8 mouse cellular contexts compared by ENCODE assay signal in genomic region chr8:70607603-70607897, GRCm38 (mm10). TPM values are rescaled to one million over a fixed set of nuclear protein-coding genes. Genes with fewer than 3 reads are reported as not detected.
DNase-seq lines count a peak whose midpoint lies in the region; ATAC-seq and TF ChIP-seq lines count a peak whose summit lies in the region.

No protein-coding gene starts in this region.

- H3K9ac ChIP-seq in heart, adult 2 months (ENCODE audit: low read depth, low read length) = peak overlapping the region; percentile 95
- H3K9ac ChIP-seq in embryonic facial prominence, embryonic 14.5 days (ENCODE audit: low read depth, low read length) = peak overlapping the region; percentile 93
- peak overlapping the region; percentile 92 for H3K9ac ChIP-seq in limb, embryonic 14.5 days (ENCODE audit: low read depth, low read length, severe bottlenecking)
- H3K9ac ChIP-seq in stomach, embryonic 15.5 days = peak overlapping the region; percentile 96

- TF ChIP-seq EP300 in heart, adult 2 months (IDR thresholded peaks at IDR 0.05; ENCODE audit: insufficient read depth, low read depth, low read length) = no peak

- H3K9me3 ChIP-seq in embryonic facial prominence, embryonic 14.5 days (ENCODE audit: control insufficient read depth, low read length) = no peaks in the 10 kb centered on the region
- no peaks in the 10 kb centered on the region for H3K9me3 ChIP-seq in limb, embryonic 14.5 days (ENCODE audit: control insufficient read depth, low read length)
- no peaks in the 10 kb centered on the region for H3K9me3 ChIP-seq in stomach, embryonic 15.5 days

- 15% methylated on average over 6 of the region's 6 CpGs for WGBS in heart, adult 2 months
- 20% methylated on average over 6 of the region's 6 CpGs for WGBS in embryonic facial prominence, embryonic 14.5 days
- WGBS in limb, embryonic 14.5 days = 23% methylated on average over 6 of the region's 6 CpGs
- 18% methylated on average over 6 of the region's 6 CpGs for WGBS in stomach, embryonic 15.5 days

- H3K4me1 ChIP-seq in heart, adult 2 months (ENCODE audit: control insufficient read depth, insufficient read depth, low read length) = peaks cover 8% of the 10 kb centered on the region
- peaks cover 21% of the 10 kb centered on the region for H3K4me1 ChIP-seq in embryonic facial prominence, embryonic 14.5 days (ENCODE audit: control insufficient read depth, insufficient read depth, low read length)
- H3K4me1 ChIP-seq in limb, embryonic 14.5 days (ENCODE audit: control insufficient read depth, insufficient read depth, low read length) = peaks cover 33% of the 10 kb centered on the region
- H3K4me1 ChIP-seq in stomach, embryonic 15.5 days = peaks cover 38% of the 10 kb centered on the region

- peak overlapping the region; percentile 98 for H3K4me3 ChIP-seq in heart, adult 2 months
- peak overlapping the region; percentile 80 for H3K4me3 ChIP-seq in embryonic facial prominence, embryonic 14.5 days (ENCODE audit: low read depth, low read length)
- peak overlapping the region; percentile 82 for H3K4me3 ChIP-seq in limb, embryonic 14.5 days (replicated peaks; ENCODE audit: low read length)
- H3K4me3 ChIP-seq in stomach, embryonic 15.5 days (replicated peaks) = peak overlapping the region; percentile 81

- no peak for DNase-seq in heart, adult 2 months
- DNase-seq in heart, postnatal 25 days (ENCODE audit: low spot score) = no peak
- peak; percentile 36 for DNase-seq in 416B (ENCODE audit: low read depth)
- no peak for DNase-seq in embryonic facial prominence, embryonic 14.5 days (ENCODE audit: low spot score)
- DNase-seq in limb, embryonic 14.5 days (ENCODE audit: low spot score) = no peak
- DNase-seq in adrenal gland, postnatal 36 days = no peak

- no peak for ATAC-seq in embryonic facial prominence, embryonic 14.5 days (ENCODE audit: low read depth)
- ATAC-seq in limb, embryonic 14.5 days (ENCODE audit: low FRiP score, low read depth) = no peak
- ATAC-seq in stomach, embryonic 15.5 days (ENCODE audit: insufficient read depth, low FRiP score, low read depth) = no peak
- ATAC-seq in erythroid progenitor cell, adult 5-6 weeks (replicated peaks; ENCODE audit: low FRiP score, poor library complexity, severe bottlenecking) = no peak

- peak overlapping the region; percentile 93 for H3K27ac ChIP-seq in heart, adult 2 months
- 0 out of 2 replicates have a peak overlapping the region, but pooled peaks have one; percentile 99 for H3K27ac ChIP-seq in embryonic facial prominence, embryonic 14.5 days (replicated peaks; ENCODE audit: low read depth, low read length)
- no peak overlapping the region for H3K27ac ChIP-seq in limb, embryonic 14.5 days (replicated peaks; ENCODE audit: low read depth, low read length)
- peak overlapping the region; percentile 99; the same call in 1 of the 2 replicates for H3K27ac ChIP-seq in stomach, embryonic 15.5 days

- peak overlapping the region; percentile 83 for H3K4me2 ChIP-seq in embryonic facial prominence, embryonic 14.5 days (ENCODE audit: low read depth, low read length)
- peak overlapping the region; percentile 99 for H3K4me2 ChIP-seq in limb, embryonic 14.5 days (replicated peaks; ENCODE audit: low read depth, low read length, severe bottlenecking)
- peak overlapping the region; percentile 97 for H3K4me2 ChIP-seq in stomach, embryonic 15.5 days

- no peaks in the 10 kb centered on the region for H3K79me2 ChIP-seq in heart, adult 2 months (replicated peaks; ENCODE audit: control insufficient read depth, insufficient read depth, low read length)

- no peak for TF ChIP-seq CTCF in heart, adult 2 months (IDR thresholded peaks at IDR 0.05)

- intact Hi-C loops in heart, adult 2 months (cut with DNase I) = no loop called here
- intact Hi-C loops in heart, postnatal 25 days (cut with DNase I) = no loop called here

- H3K27me3 ChIP-seq in heart, adult 2 months (ENCODE audit: control insufficient read depth, insufficient read depth, low read length) = no peaks in the 10 kb centered on the region
- no peaks in the 10 kb centered on the region for H3K27me3 ChIP-seq in embryonic facial prominence, embryonic 14.5 days (replicated peaks; ENCODE audit: control insufficient read depth, insufficient read depth, low read length)
- no peaks in the 10 kb centered on the region for H3K27me3 ChIP-seq in limb, embryonic 14.5 days (ENCODE audit: control insufficient read depth, insufficient read depth, low read length)
- H3K27me3 ChIP-seq in stomach, embryonic 15.5 days (replicated peaks) = no peaks in the 10 kb centered on the region

- no peaks in the 10 kb centered on the region for H3K36me3 ChIP-seq in heart, adult 2 months (ENCODE audit: control insufficient read depth, insufficient read depth, low read length)
- H3K36me3 ChIP-seq in embryonic facial prominence, embryonic 14.5 days (ENCODE audit: control insufficient read depth, insufficient read depth, low read length) = peaks cover 3% of the 10 kb centered on the region; the same call in 1 of the 2 replicates
- peaks cover 4% of the 10 kb centered on the region; the same call in 1 of the 2 replicates for H3K36me3 ChIP-seq in limb, embryonic 14.5 days (ENCODE audit: control insufficient read depth, insufficient read depth, low read length)
- H3K36me3 ChIP-seq in stomach, embryonic 15.5 days = peaks cover 3% of the 10 kb centered on the region; the same call in 1 of the 2 replicates

- no peak for TF ChIP-seq POLR2A in heart, adult 2 months (IDR thresholded peaks at IDR 0.05; ENCODE audit: insufficient read depth, low read depth, low read length)
- no peak for TF ChIP-seq POLR2A in limb, embryonic 14.5 days (IDR thresholded peaks at IDR 0.05; ENCODE audit: borderline replicate concordance, extremely low read depth, insufficient read depth, insufficient read length)

RNA-seq across cellular contexts. Expression of gene Ssbp4, which starts 1.1 kb away (rescaled TPM):
- total RNA-seq in heart, adult 2 months (2021) = 10 to 100 TPM; 34.6 to 35.8 TPM
- 45.6 and 72.8 TPM in 2 replicates for polyA plus RNA-seq in heart, adult 2 months (2012; rRNA removed)
- 10 to 100 TPM; 37.0 to 37.7 TPM for total RNA-seq in heart, postnatal 25 days (2021)
- polyA plus RNA-seq in embryonic facial prominence, embryonic 14.5 days (2014; fragmentation: Nextera tagmentation; extraction: Ambion mirVana) = 120 and 132 TPM in 2 replicates
- 163 and 236 TPM in 2 replicates for polyA plus RNA-seq in limb, embryonic 14.5 days (2012; rRNA removed)
- polyA plus RNA-seq in limb, embryonic 14.5 days (2014; fragmentation: Nextera tagmentation; extraction: Ambion mirVana) = 151 and 171 TPM in 2 replicates
- 104 and 117 TPM in 2 replicates for polyA plus RNA-seq in stomach, embryonic 15.5 days (2015; fragmentation: Nextera tagmentation; extraction: Ambion mirVana)
- 9.0 and 13.0 TPM in 2 replicates for total RNA-seq in erythroid progenitor cell, adult 5-6 weeks (2015; ENCODE audit: low replicate concordance)
- 18.1 and 30.6 TPM in 2 replicates for total RNA-seq in erythroid progenitor cell, adult 5-6 weeks (2017; ENCODE audit: low replicate concordance)
- 100 to 1,000 TPM in 1 of 2 experiments, 10 to 100 TPM in 1; 89.7 to 103 TPM for total RNA-seq in adrenal gland, postnatal 36 days (2021)

RNA-seq across cellular contexts. Expression of gene Lrrc25, which starts 8.4 kb away (rescaled TPM):
- 1 to 10 TPM; 1.6 to 1.8 TPM for total RNA-seq in heart, adult 2 months (2021)
- polyA plus RNA-seq in heart, adult 2 months (2012; rRNA removed) = 3.6 and 4.5 TPM in 2 replicates
- total RNA-seq in heart, postnatal 25 days (2021) = 1 to 10 TPM; 1.4 to 1.5 TPM
- 1.8 and 2.3 TPM in 2 replicates for polyA plus RNA-seq in embryonic facial prominence, embryonic 14.5 days (2014; fragmentation: Nextera tagmentation; extraction: Ambion mirVana)
- polyA plus RNA-seq in limb, embryonic 14.5 days (2012; rRNA removed) = 3.5 and 4.5 TPM in 2 replicates
- 2.5 and 3.2 TPM in 2 replicates for polyA plus RNA-seq in limb, embryonic 14.5 days (2014; fragmentation: Nextera tagmentation; extraction: Ambion mirVana)
- 3.7 and 3.9 TPM in 2 replicates for polyA plus RNA-seq in stomach, embryonic 15.5 days (2015; fragmentation: Nextera tagmentation; extraction: Ambion mirVana)
- 2.5 and 11.7 TPM in 2 replicates for total RNA-seq in erythroid progenitor cell, adult 5-6 weeks (2015; ENCODE audit: low replicate concordance)
- total RNA-seq in erythroid progenitor cell, adult 5-6 weeks (2017; ENCODE audit: low replicate concordance) = 2.3 and 3.5 TPM in 2 replicates
- 1 to 10 TPM; 2.1 to 2.6 TPM for total RNA-seq in adrenal gland, postnatal 36 days (2021)

RNA-seq across cellular contexts. Expression of gene Isyna1, which starts 13.4 kb away (rescaled TPM):
- 10 to 100 TPM; 26.7 to 28.3 TPM for total RNA-seq in heart, adult 2 months (2021)
- 40.3 and 41.6 TPM in 2 replicates for polyA plus RNA-seq in heart, adult 2 months (2012; rRNA removed)
- 10 to 100 TPM; 21.5 to 25.1 TPM for total RNA-seq in heart, postnatal 25 days (2021)
- polyA plus RNA-seq in embryonic facial prominence, embryonic 14.5 days (2014; fragmentation: Nextera tagmentation; extraction: Ambion mirVana) = 94.5 and 107 TPM in 2 replicates
- 213 and 279 TPM in 2 replicates for polyA plus RNA-seq in limb, embryonic 14.5 days (2012; rRNA removed)
- polyA plus RNA-seq in limb, embryonic 14.5 days (2014; fragmentation: Nextera tagmentation; extraction: Ambion mirVana) = 94.4 and 103 TPM in 2 replicates
- 127 and 133 TPM in 2 replicates for polyA plus RNA-seq in stomach, embryonic 15.5 days (2015; fragmentation: Nextera tagmentation; extraction: Ambion mirVana)
- total RNA-seq in erythroid progenitor cell, adult 5-6 weeks (2015; ENCODE audit: low replicate concordance) = 5.8 and 15.9 TPM in 2 replicates
- 2.5 and 8.0 TPM in 2 replicates for total RNA-seq in erythroid progenitor cell, adult 5-6 weeks (2017; ENCODE audit: low replicate concordance)
- total RNA-seq in adrenal gland, postnatal 36 days (2021) = 100 to 1,000 TPM in 1 of 2 experiments, 10 to 100 TPM in 1; 98.7 to 260 TPM

RNA-seq across cellular contexts. Expression of gene Gdf15, which starts 24.7 kb away (rescaled TPM):
- 1 to 10 TPM; 1.1 to 2.0 TPM for total RNA-seq in heart, adult 2 months (2021)
- 0.38 and 3.8 TPM in 2 replicates for polyA plus RNA-seq in heart, adult 2 months (2012; rRNA removed)
- under 1 TPM; 0.56 to 0.73 TPM for total RNA-seq in heart, postnatal 25 days (2021)
- polyA plus RNA-seq in embryonic facial prominence, embryonic 14.5 days (2014; fragmentation: Nextera tagmentation; extraction: Ambion mirVana) = 0.28 and 0.29 TPM in 2 replicates
- 0.15 and 0.47 TPM in 2 replicates for polyA plus RNA-seq in limb, embryonic 14.5 days (2012; rRNA removed)
- 0.18 TPM in 1 of 2 replicates, not detected in the other for polyA plus RNA-seq in limb, embryonic 14.5 days (2014; fragmentation: Nextera tagmentation; extraction: Ambion mirVana)
- 0.95 and 1.4 TPM in 2 replicates for polyA plus RNA-seq in stomach, embryonic 15.5 days (2015; fragmentation: Nextera tagmentation; extraction: Ambion mirVana)
- not detected in 2 replicates for total RNA-seq in erythroid progenitor cell, adult 5-6 weeks (2015; ENCODE audit: low replicate concordance)
- not detected in 2 replicates for total RNA-seq in erythroid progenitor cell, adult 5-6 weeks (2017; ENCODE audit: low replicate concordance)
- 1 to 10 TPM; 5.0 to 6.0 TPM for total RNA-seq in adrenal gland, postnatal 36 days (2021)

RNA-seq across cellular contexts. Expression of gene Pgpep1, which starts 52.6 kb away (rescaled TPM):
- 10 to 100 TPM; 39.7 to 48.4 TPM for total RNA-seq in heart, adult 2 months (2021)
- 35.5 and 44.8 TPM in 2 replicates for polyA plus RNA-seq in heart, adult 2 months (2012; rRNA removed)
- 10 to 100 TPM; 46.8 to 47.5 TPM for total RNA-seq in heart, postnatal 25 days (2021)
- 59.8 and 62.7 TPM in 2 replicates for polyA plus RNA-seq in embryonic facial prominence, embryonic 14.5 days (2014; fragmentation: Nextera tagmentation; extraction: Ambion mirVana)
- polyA plus RNA-seq in limb, embryonic 14.5 days (2012; rRNA removed) = 47.6 and 59.8 TPM in 2 replicates
- polyA plus RNA-seq in limb, embryonic 14.5 days (2014; fragmentation: Nextera tagmentation; extraction: Ambion mirVana) = 64.1 and 68.7 TPM in 2 replicates
- polyA plus RNA-seq in stomach, embryonic 15.5 days (2015; fragmentation: Nextera tagmentation; extraction: Ambion mirVana) = 49.9 and 57.9 TPM in 2 replicates
- total RNA-seq in erythroid progenitor cell, adult 5-6 weeks (2015; ENCODE audit: low replicate concordance) = 0.36 and 6.3 TPM in 2 replicates
- under 0.01 and 3.0 TPM in 2 replicates for total RNA-seq in erythroid progenitor cell, adult 5-6 weeks (2017; ENCODE audit: low replicate concordance)
- 100 to 1,000 TPM; 138 to 139 TPM for total RNA-seq in adrenal gland, postnatal 36 days (2021)
